Mouse (Mus musculus) small intestine, adult 2 months (tissue): ENCODE measurements around the gene Hoxc12.

Experiments
- CTCF ChIP-seq: fragments of 200-500 bp; IDR thresholded peaks from 2 replicates; pipeline ENCODE4 v1.5.1; 2012; ENCODE audit warnings: low read depth, mild to moderate bottlenecking, control low read depth, inconsistent platforms, low read length, moderate library complexity, mixed read lengths; ENCODE audit not compliant: insufficient replicate concordance, insufficient read length; ENCODE audit errors: extremely low read depth
- POLR2A ChIP-seq: fragments of 200-500 bp; IDR thresholded peaks from 2 replicates; pipeline ENCODE4 v1.6.1; 2012; ENCODE audit warnings: low read depth, mild to moderate bottlenecking, control low read depth, inconsistent platforms, low read length, moderate library complexity

- TF ChIP-seq POLR2A = no peak
- TF ChIP-seq CTCF = no peak
Observed at GRCm38 (mm10) chr15:102934438-102934837, 2.1 kb upstream of the Hoxc12 start.
